Mouse (Mus musculus) hindbrain, embryonic 14.5 days (tissue): ENCODE results near the gene Trmt1l. TPM values are rescaled to one million over a fixed set of nuclear protein-coding genes. Genes with fewer than 3 reads are reported as not detected.
A peak's percentile ranks its signal among the peaks of the same experiment; 100 is the strongest.

Experiments used
- ATAC-seq: fragments of 200-750 bp; cut with Nextera tagmentation; 2 replicates; pipeline ENCODE4 v1.8.0; 2017; ENCODE audit warnings: moderate number of reproducible peaks, mild to moderate bottlenecking, moderate TSS enrichment, moderate library complexity; ENCODE audit not compliant: low FRiP score
- DNase-seq: peaks from one replicate; pipeline ENCODE4 v3.0.0-alpha.2; 2015; ENCODE audit warnings: low spot score
- H3K27ac ChIP-seq: fragments of 300-500 bp; sonication (generic); 2 replicates; pipeline ENCODE4 v1.5.1; 2014; ENCODE audit warnings: mild to moderate bottlenecking, moderate library complexity
- H3K27me3 ChIP-seq: fragments of 300-500 bp; sonication (generic); 2 replicates; pipeline ENCODE4 v1.6.1; 2014; ENCODE audit warnings: mild to moderate bottlenecking, low read length, mixed read lengths; ENCODE audit not compliant: control insufficient read depth, insufficient read depth
- H3K36me3 ChIP-seq: fragments of 300-500 bp; sonication (generic); replicated peaks from 2 replicates; pipeline ENCODE4 v1.6.1; 2014; ENCODE audit not compliant: control insufficient read depth, insufficient read depth
- H3K4me1 ChIP-seq: fragments of 300-500 bp; sonication (generic); replicated peaks from 2 replicates; pipeline ENCODE4 v1.6.1; 2014; ENCODE audit warnings: antibody characterized with exemption, low read length, mixed read lengths; ENCODE audit not compliant: control insufficient read depth, insufficient read depth
- H3K4me2 ChIP-seq: fragments of 300-500 bp; sonication (generic); replicated peaks from 2 replicates; pipeline ENCODE4 v1.6.1; 2014; ENCODE audit warnings: mild to moderate bottlenecking, moderate library complexity
- H3K4me3 ChIP-seq: fragments of 300-500 bp; sonication (generic); replicated peaks from 2 replicates; pipeline ENCODE4 v1.5.1; 2014; ENCODE audit warnings: mild to moderate bottlenecking, low read length
- H3K9ac ChIP-seq: fragments of 300-500 bp; sonication (generic); 2 replicates; pipeline ENCODE4 v1.6.1; 2014
- H3K9me3 ChIP-seq: fragments of 300-500 bp; sonication (generic); 2 replicates; pipeline ENCODE4 v1.6.1; 2016; ENCODE audit warnings: low read length; ENCODE audit not compliant: control insufficient read depth
- WGBS: fragments of 180-500 bp; shearing (Covaris S2); extraction: QIAGEN DNeasy Blood & Tissue Kit; methylation state at CpG from one replicate; pipeline ENCODE4 v1.1.7; 2014; 5-methylcytosine and 5-hydroxymethylcytosine counted together
- microRNA-seq: library from miRNA; unstranded; fragments of <30 nt; microRNA quantifications from one replicate; pipeline ENCODE4, GENCODE M21; 2016
- polyA plus RNA-seq: library from polyadenylated mRNA; unstranded; fragments of >200 nt; fragmentation: Nextera tagmentation; extraction: Ambion mirVana; gene quantifications from 2 replicates; pipeline ENCODE4 v1.2.1, GENCODE M21; 2014

Gene Trmt1l
- polyA plus RNA-seq, 1 experiment from 2014 or later = 41.6 TPM

DNA sequence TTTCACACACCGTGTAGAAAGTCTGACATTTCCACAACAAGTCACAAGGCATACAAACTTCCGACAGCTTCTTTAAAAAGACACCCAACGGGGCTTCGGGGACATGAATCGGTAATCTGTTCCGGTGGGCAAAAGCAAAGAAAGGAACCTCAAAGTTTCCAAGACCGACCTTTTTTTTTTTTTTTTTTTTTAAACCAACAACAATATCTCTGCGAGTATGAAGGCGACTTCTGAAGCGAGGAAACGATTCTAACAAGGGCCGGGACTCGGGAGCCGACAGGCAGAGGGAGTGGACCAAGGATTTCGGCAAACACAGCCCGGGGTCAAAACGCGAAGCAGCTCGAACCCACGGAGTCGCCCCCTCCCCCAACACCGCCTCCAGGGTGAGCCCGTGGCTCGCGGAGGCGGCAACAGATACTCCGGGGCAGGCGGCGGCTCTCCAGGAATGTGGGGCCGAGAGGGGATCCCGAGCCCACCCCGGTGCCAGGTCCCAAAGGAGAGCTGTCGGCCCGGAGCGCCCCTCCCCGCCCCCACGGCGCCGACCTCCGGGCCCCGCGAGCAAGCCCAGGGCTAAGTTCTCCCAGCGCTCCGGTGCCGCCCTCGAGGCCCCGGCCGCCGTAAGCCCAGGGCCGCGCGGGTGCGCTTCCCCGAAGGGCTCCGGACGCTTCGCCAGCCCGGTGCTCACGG, 71.6 kb downstream of the Trmt1l start:
- 1% methylated on average over 59 of the region's 59 CpGs for WGBS
- ATAC-seq = no peak; the same call in 1 of the 2 replicates

DNA sequence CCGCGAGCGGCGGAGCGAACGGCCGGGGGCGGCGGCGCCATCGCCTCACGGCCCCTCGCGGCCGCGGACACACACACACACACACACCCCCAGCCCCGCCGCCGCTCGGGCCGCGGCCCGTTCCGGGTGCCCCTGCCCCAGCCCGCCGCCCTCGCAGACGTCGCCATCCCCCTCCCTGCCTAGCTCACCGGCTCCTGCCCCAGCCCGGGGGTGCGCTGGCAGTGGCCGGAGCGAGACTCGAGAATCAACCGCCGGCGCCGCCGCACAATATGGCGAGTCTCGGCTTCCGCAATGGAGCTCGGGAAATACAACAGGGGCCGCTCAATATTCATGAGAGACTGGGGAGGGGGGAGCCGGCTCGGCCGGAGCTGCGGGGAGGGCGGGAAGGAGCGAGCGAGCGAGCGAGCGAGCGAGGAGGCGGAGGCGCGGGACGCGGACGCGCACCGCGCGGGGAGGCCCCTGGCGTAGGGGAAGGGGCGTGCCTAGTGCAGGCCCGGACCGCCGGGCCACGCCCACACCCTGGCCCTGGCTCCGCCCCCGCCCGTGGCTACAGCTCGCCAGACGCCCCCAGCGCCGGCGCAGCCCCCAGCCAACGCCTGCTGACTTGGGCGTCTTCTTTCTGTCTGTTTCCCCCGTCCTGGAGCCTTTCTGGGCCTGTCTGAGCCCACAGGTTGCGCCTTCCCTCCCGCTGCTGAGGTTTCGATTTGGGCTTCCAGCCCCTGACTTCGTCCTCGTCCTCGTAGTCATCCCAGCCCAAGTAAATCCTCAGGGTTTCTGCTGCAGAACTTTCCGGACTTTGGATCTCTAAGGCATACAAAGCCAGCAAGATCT, 72.4 kb downstream of the Trmt1l start, which contains the start of gene Rnf2:
Gene Rnf2 (minus strand): TSS at position 425 of the 831 bp plus-strand sequence.
- no peaks in the 10 kb centered on the region for H3K27me3 ChIP-seq
- H3K4me3 ChIP-seq = peak within 1 kb of the TSS; percentile 94
- no peaks in the 10 kb centered on the region for H3K36me3 ChIP-seq
- WGBS = 0% methylated on average over 68 of the region's 90 CpGs
- peak within 1 kb of the TSS; percentile 92 for H3K27ac ChIP-seq
- peak within 1 kb of the TSS; percentile 66 for H3K4me2 ChIP-seq
- DNase-seq (peak; percentile 93), ATAC-seq (peak; percentile 98)
- no peaks in the 10 kb centered on the region for H3K9me3 ChIP-seq
- peak within 1 kb of the TSS; percentile 94 for H3K9ac ChIP-seq
- H3K4me1 ChIP-seq = peaks cover 19% of the 10 kb centered on the region

More for the DNA sequence above, 71.6 kb downstream of the Trmt1l start:
- no peaks in the 10 kb centered on the region for H3K27me3 ChIP-seq
- H3K9ac ChIP-seq = peak overlapping the region; percentile 94
- no peaks in the 10 kb centered on the region for H3K9me3 ChIP-seq
- peak overlapping the region; percentile 94 for H3K4me3 ChIP-seq
- peak; percentile 50 for DNase-seq
- H3K27ac ChIP-seq = peak overlapping the region; percentile 92
- peaks cover 25% of the 10 kb centered on the region for H3K4me1 ChIP-seq
- peak overlapping the region; percentile 66 for H3K4me2 ChIP-seq
- H3K36me3 ChIP-seq = no peaks in the 10 kb centered on the region

Small RNA genes within 50 kb of the gene (microRNA-seq; reads per million reads assigned to microRNA genes)
- 1.8 reads per million, percentile 5 among the genes with 10 or more reads in this experiment for gene Mir7682

Other genes with a start within 250 kb of the Trmt1l start
- 0.19 TPM in 1 of 2 replicates, not detected in the other for gene Gm47985, start 246.0 kb upstream of the Trmt1l start, polyA plus RNA-seq
- not detected in 2 replicates for gene Gm8947, start 236.2 kb upstream of the Trmt1l start, polyA plus RNA-seq
- not detected in 2 replicates for gene Gm47995, start 230.1 kb upstream of the Trmt1l start, polyA plus RNA-seq
- gene 3110040M04Rik, start 224.4 kb upstream of the Trmt1l start, polyA plus RNA-seq = not detected in 2 replicates
- gene Gm47996, start 218.4 kb upstream of the Trmt1l start, polyA plus RNA-seq = 0.30 TPM in 1 of 2 replicates, not detected in the other
- gene Ivns1abp, start 84.1 kb upstream of the Trmt1l start, polyA plus RNA-seq = 229 and 263 TPM in 2 replicates
- gene Swt1, start 87 bp upstream of the Trmt1l start, polyA plus RNA-seq = 15.1 and 20.2 TPM in 2 replicates
- 117 and 124 TPM in 2 replicates for gene Rnf2, start 72.4 kb downstream of the Trmt1l start, polyA plus RNA-seq
- gene Fam129a, start 142.6 kb downstream of the Trmt1l start, polyA plus RNA-seq = 0.90 and 0.99 TPM in 2 replicates